Mouse (Mus musculus): ENCODE results near the gene Ccdc85b. TPM values are rescaled to one million over a fixed set of nuclear protein-coding genes. Genes with fewer than 3 reads are reported as not detected.

Ccdc85b gene
- total RNA-seq, 1 experiment, result 5.4 TPM

GRCm38 (mm10) chr19:5429806-5430205 lies 27.9 kb downstream of the Ccdc85b start:
- in situ Hi-C loops (cut with MboI; ENCODE audit: low sequenced_read_pairs in 2 of 2, unreplicated experiment in 2 of 2), result no loop called here
- H3K4me3 ChIP-seq (ENCODE audit: insufficient read depth in 1 of 2, low read depth in 1 of 2, low read length in 2 of 2, poor library complexity in 1 of 2, severe bottlenecking in 1 of 2), result no peak overlapping the region

GRCm38 (mm10) chr19:5429219-5429618 lies 28.5 kb downstream of the Ccdc85b start:
- Histone ChIP-seq H3K9me3 (ENCODE audit: control insufficient read depth, insufficient read depth, low read depth, low read length) (no peaks in the 10 kb centered on the region), H3K27ac (ENCODE audit: insufficient read depth, low read depth, low read length, poor library complexity, severe bottlenecking) (no peak overlapping the region), H3K4me3 (ENCODE audit: insufficient read depth in 1 of 2, low read depth in 1 of 2, low read length in 2 of 2, poor library complexity in 1 of 2, severe bottlenecking in 1 of 2) (no peak overlapping the region), H3K4me1 (ENCODE audit: control insufficient read depth in 2 of 2, insufficient read depth in 2 of 2, low read length in 2 of 2, poor library complexity in 1 of 2) (peaks cover 3 to 17% of the 10 kb centered on the region in 2 experiments), H3K36me3 (ENCODE audit: control insufficient read depth, insufficient read depth, low read length, poor library complexity, severe bottlenecking) (peaks cover 12% of the 10 kb centered on the region; the same call in 1 of the 2 replicates), H3K9ac (ENCODE audit: insufficient read depth, low read depth, low read length, poor library complexity, severe bottlenecking) (no peak overlapping the region)
- no peak for TF ChIP-seq CHD2 (IDR thresholded peaks at IDR 0.05; ENCODE audit: low read depth, low read length)
- TF ChIP-seq ZC3H11A (IDR thresholded peaks at IDR 0.05; ENCODE audit: borderline replicate concordance, low read depth, low read length), result no peak
- TF ChIP-seq ZNF384 (IDR thresholded peaks at IDR 0.05; ENCODE audit: low read depth, low read length), result no peak
- DNase-seq (ENCODE audit: low read depth, low spot score), result no peak
- in situ Hi-C loops (cut with MboI; ENCODE audit: low sequenced_read_pairs in 2 of 2, unreplicated experiment in 2 of 2), result no loop called here

More at GRCm38 (mm10) chr19:5429806-5430205, 27.9 kb downstream of the Ccdc85b start:
- H3K9ac ChIP-seq (ENCODE audit: insufficient read depth, low read depth, low read length, poor library complexity, severe bottlenecking), result no peak overlapping the region
- TF ChIP-seq MAFK (IDR thresholded peaks at IDR 0.05; ENCODE audit: insufficient read depth, low read depth, low read length) (no peak), HCFC1 (IDR thresholded peaks at IDR 0.05; ENCODE audit: borderline replicate concordance, insufficient read depth, low read length) (no peak), ZNF384 (IDR thresholded peaks at IDR 0.05; ENCODE audit: low read depth, low read length) (no peak), ZC3H11A (IDR thresholded peaks at IDR 0.05; ENCODE audit: borderline replicate concordance, low read depth, low read length) (no peak)
- no peaks in the 10 kb centered on the region for H3K9me3 ChIP-seq (ENCODE audit: control insufficient read depth, insufficient read depth, low read depth, low read length)
- H3K36me3 ChIP-seq (ENCODE audit: control insufficient read depth, insufficient read depth, low read length, poor library complexity, severe bottlenecking), result peaks cover 12% of the 10 kb centered on the region; the same call in 1 of the 2 replicates
- no peak for DNase-seq (ENCODE audit: low read depth, low spot score)
- peaks cover 3 to 17% of the 10 kb centered on the region in 2 experiments for H3K4me1 ChIP-seq (ENCODE audit: control insufficient read depth in 2 of 2, insufficient read depth in 2 of 2, low read length in 2 of 2, poor library complexity in 1 of 2)
- no peak overlapping the region for H3K27ac ChIP-seq (ENCODE audit: insufficient read depth, low read depth, low read length, poor library complexity, severe bottlenecking)

- no peak overlapping the region for H3K9ac ChIP-seq (ENCODE audit: insufficient read depth, low read depth, low read length, poor library complexity, severe bottlenecking)
- H3K4me1 ChIP-seq (ENCODE audit: control insufficient read depth in 2 of 2, insufficient read depth in 2 of 2, low read length in 2 of 2, poor library complexity in 1 of 2), result peaks cover 6 to 15% of the 10 kb centered on the region in 2 experiments; a peak in 3 of 4 replicates
- in situ Hi-C loops (cut with MboI; ENCODE audit: low sequenced_read_pairs in 2 of 2, unreplicated experiment in 2 of 2), result no loop called here
- TF ChIP-seq MAFK (IDR thresholded peaks at IDR 0.05; ENCODE audit: insufficient read depth, low read depth, low read length) (no peak), CHD2 (IDR thresholded peaks at IDR 0.05; ENCODE audit: low read depth, low read length) (no peak), HCFC1 (IDR thresholded peaks at IDR 0.05; ENCODE audit: borderline replicate concordance, insufficient read depth, low read length) (no peak), ZC3H11A (IDR thresholded peaks at IDR 0.05; ENCODE audit: borderline replicate concordance, low read depth, low read length) (no peak), ZNF384 (IDR thresholded peaks at IDR 0.05; ENCODE audit: low read depth, low read length) (no peak)
- no peak for DNase-seq (ENCODE audit: low read depth, low spot score)
- H3K4me3 ChIP-seq (ENCODE audit: insufficient read depth in 1 of 2, low read depth in 1 of 2, low read length in 2 of 2, poor library complexity in 1 of 2, severe bottlenecking in 1 of 2), result no peak overlapping the region
- no peak overlapping the region for H3K27ac ChIP-seq (ENCODE audit: insufficient read depth, low read depth, low read length, poor library complexity, severe bottlenecking)
- no peaks in the 10 kb centered on the region for H3K9me3 ChIP-seq (ENCODE audit: control insufficient read depth, insufficient read depth, low read depth, low read length)
- peaks cover 13% of the 10 kb centered on the region; the same call in 1 of the 2 replicates for H3K36me3 ChIP-seq (ENCODE audit: control insufficient read depth, insufficient read depth, low read length, poor library complexity, severe bottlenecking)
These were observed 29.6 kb downstream of the Ccdc85b start for GRCm38 (mm10) chr19:5428083-5428482.

- in situ Hi-C loops (cut with MboI; ENCODE audit: low sequenced_read_pairs in 2 of 2, unreplicated experiment in 2 of 2), result no loop called here
- no peak overlapping the region; a peak in 1 of 4 replicates for H3K4me3 ChIP-seq (ENCODE audit: insufficient read depth in 1 of 2, low read depth in 1 of 2, low read length in 2 of 2, poor library complexity in 1 of 2, severe bottlenecking in 1 of 2)
These were observed 30.9 kb downstream of the Ccdc85b start for GRCm38 (mm10) chr19:5426640-5427290.

More at GRCm38 (mm10) chr19:5426640-5427290, 30.9 kb downstream of the Ccdc85b start:
- Histone ChIP-seq H3K27ac (ENCODE audit: insufficient read depth, low read depth, low read length, poor library complexity, severe bottlenecking) (no peak overlapping the region), H3K36me3 (ENCODE audit: control insufficient read depth, insufficient read depth, low read length, poor library complexity, severe bottlenecking) (peaks cover 20% of the 10 kb centered on the region; the same call in 1 of the 2 replicates), H3K9me3 (ENCODE audit: control insufficient read depth, insufficient read depth, low read depth, low read length) (no peaks in the 10 kb centered on the region), H3K4me1 (ENCODE audit: control insufficient read depth in 2 of 2, insufficient read depth in 2 of 2, low read length in 2 of 2, poor library complexity in 1 of 2) (peaks cover 6 to 14% of the 10 kb centered on the region in 2 experiments; a peak in 3 of 4 replicates), H3K9ac (ENCODE audit: insufficient read depth, low read depth, low read length, poor library complexity, severe bottlenecking) (no peak overlapping the region)
- no peak for TF ChIP-seq MAFK (IDR thresholded peaks at IDR 0.05; ENCODE audit: insufficient read depth, low read depth, low read length)
- no peak for DNase-seq (ENCODE audit: low read depth, low spot score)
